Mouse (Mus musculus) megakaryocyte, embryonic 14.5 days (primary cell): ENCODE measurements at regions not wholly inside any gene's neighbourhood (a gene's known extent, or its start where the extent isn't known, plus 50 kb on each side); places are given as distances from the start of the nearest gene placed in this dataset.

Experiments used
- H3K27me3 ChIP-seq: replicated peaks from 2 replicates; pipeline ENCODE3; 2012; ENCODE audit warnings: inconsistent platforms
- H3K36me3 ChIP-seq: replicated peaks from 2 replicates; pipeline ENCODE3; 2012; ENCODE audit warnings: low read length, inconsistent platforms, mixed read lengths
- H3K4me1 ChIP-seq: 2 replicates; pipeline ENCODE4 v1.6.1; 2012; ENCODE audit warnings: inconsistent platforms
- H3K4me3 ChIP-seq: replicated peaks from 2 replicates; pipeline ENCODE3; 2012; ENCODE audit warnings: moderate library complexity, mild to moderate bottlenecking, inconsistent platforms
- H3K9me3 ChIP-seq: 2 replicates; pipeline ENCODE4 v1.6.1; 2012; ENCODE audit warnings: inconsistent platforms
- FLI1 ChIP-seq: IDR thresholded peaks from 2 replicates; pipeline ENCODE4 v1.6.1; 2012; ENCODE audit warnings: low read length, inconsistent platforms, mixed read lengths
- GATA1 ChIP-seq: IDR thresholded peaks from 3 replicates; pipeline ENCODE4 v1.6.1; 2012; ENCODE audit warnings: mixed read lengths, low read length, inconsistent platforms, borderline replicate concordance

DNA sequence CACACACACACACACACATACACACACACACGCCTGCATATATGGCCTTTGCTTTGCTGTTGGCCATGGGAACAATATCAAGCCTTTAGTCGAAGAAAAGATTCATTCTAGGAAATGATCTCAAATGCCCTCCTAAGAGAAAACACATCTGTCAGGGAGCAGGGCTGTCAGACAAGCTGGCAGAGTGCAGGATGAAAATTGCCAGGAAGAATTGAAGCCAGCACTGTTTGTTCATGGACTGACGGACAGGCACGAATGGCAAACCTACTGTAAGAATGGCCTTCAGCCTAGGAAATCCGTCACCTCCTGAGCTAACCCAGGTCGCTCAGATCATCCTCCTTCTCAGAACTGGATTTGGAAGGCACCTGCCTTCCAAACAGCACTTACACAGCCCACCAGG, 322.0 kb downstream of the Rps15a start:
- Histone ChIP-seq H3K4me3 (no peak overlapping the region), H3K9me3 (peaks cover 2% of the 10 kb centered on the region; the same call in 1 of the 2 replicates), H3K4me1 (peaks cover 6% of the 10 kb centered on the region), H3K36me3 (no peaks in the 10 kb centered on the region), H3K27me3 (no peaks in the 10 kb centered on the region)
- TF ChIP-seq GATA1 (no peak), FLI1 (no peak)

DNA sequence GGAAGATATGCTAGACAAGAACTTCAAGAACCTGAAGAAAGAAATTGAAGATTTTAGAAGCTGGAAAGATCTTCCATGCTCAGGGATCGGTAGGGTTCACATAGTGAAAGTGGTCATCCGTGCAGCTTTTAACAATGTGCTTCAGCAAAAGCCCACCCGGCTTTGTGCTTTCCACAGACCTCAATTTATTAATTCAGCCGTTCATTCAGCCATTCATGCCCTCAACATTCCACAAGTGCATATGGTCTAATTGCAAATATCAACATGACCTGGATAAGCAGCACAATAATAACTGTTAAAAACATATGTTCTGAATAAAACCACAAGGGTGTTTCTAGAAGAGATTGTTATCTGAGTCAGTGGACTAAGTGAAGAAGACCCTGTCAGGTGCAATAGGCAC, 323.5 kb downstream of the Rps15a start:
- H3K9me3 ChIP-seq = peaks cover 2% of the 10 kb centered on the region; the same call in 1 of the 2 replicates
- TF ChIP-seq FLI1 (no peak), GATA1 (no peak)
- H3K4me1 ChIP-seq = peaks cover 6% of the 10 kb centered on the region
- no peak overlapping the region for H3K4me3 ChIP-seq
- no peaks in the 10 kb centered on the region for H3K36me3 ChIP-seq
- H3K27me3 ChIP-seq = no peaks in the 10 kb centered on the region

DNA sequence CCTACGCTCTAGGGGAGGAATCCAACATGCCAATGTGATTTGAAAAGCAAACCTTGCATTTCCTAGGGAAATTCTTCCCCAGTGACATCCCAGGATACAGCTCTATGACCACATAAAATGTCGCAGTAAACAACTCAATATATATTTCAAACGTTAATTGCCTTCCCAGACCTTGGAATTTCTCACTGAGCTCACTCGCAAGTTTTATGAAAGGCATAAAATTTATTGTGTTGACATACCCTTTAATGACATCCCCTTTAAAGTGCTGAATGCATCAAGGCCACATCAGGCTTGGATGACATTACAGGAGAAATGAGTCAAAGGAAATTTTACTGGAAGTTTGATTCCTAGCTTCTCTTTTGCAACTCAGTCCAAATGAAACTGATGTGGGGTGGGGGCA, 337.0 kb downstream of the Rps15a start:
- no peaks in the 10 kb centered on the region for H3K4me1 ChIP-seq
- H3K27me3 ChIP-seq = no peaks in the 10 kb centered on the region
- TF ChIP-seq FLI1 (no peak), GATA1 (no peak)
- no peaks in the 10 kb centered on the region for H3K36me3 ChIP-seq
- no peak overlapping the region for H3K4me3 ChIP-seq
- H3K9me3 ChIP-seq = 0 out of 2 replicates have a peak, but pooled peaks cover 5% of the 10 kb centered on the region

DNA sequence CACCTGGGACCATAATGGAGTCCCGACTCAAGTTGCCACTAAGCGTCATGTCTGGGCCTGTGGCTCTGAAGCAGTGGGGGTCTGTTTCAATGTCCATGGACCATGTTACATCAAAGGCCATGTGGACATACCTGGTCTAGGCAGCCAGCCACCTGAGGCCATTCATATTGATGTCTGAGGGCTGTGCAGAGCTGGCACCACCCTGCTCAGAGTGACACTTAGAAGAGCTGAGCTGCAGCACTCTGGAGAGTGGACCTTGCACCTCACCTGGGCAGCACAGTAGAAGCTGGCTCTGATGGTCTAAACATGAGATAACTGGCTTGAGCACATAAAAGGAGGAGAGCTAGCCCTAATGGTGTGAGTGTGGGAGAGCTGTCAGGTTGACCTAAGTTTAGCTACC, 338.1 kb downstream of the Rps15a start:
- Histone ChIP-seq H3K27me3 (no peaks in the 10 kb centered on the region), H3K4me1 (no peaks in the 10 kb centered on the region), H3K9me3 (0 out of 2 replicates have a peak, but pooled peaks cover 6% of the 10 kb centered on the region), H3K36me3 (no peaks in the 10 kb centered on the region), H3K4me3 (no peak overlapping the region)
- TF ChIP-seq GATA1 = no peak
- TF ChIP-seq FLI1 = no peak

DNA sequence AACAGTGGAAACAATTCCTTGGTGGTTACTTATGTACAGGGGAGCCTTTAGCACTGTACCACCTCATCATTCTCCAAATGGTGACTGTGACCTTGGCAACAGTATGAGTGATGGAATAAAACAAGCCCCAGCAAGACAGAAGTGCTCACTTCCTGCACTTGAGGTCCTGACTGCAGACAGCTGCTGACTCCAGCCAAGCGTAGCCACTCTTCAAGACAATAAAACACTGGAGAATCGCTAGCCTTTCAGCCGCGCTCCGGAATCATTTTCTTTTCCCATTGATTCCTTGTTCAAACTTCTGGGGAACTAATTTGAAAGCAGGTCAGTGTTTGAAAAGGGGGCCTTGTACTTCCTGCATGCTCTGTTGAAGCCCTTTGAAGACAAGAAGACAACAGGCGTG, 344.2 kb downstream of the Rps15a start:
- Histone ChIP-seq H3K9me3 (peaks cover 9% of the 10 kb centered on the region), H3K36me3 (no peaks in the 10 kb centered on the region), H3K27me3 (no peaks in the 10 kb centered on the region), H3K4me1 (no peaks in the 10 kb centered on the region), H3K4me3 (no peak overlapping the region)
- TF ChIP-seq FLI1 = no peak
- TF ChIP-seq GATA1 = no peak

DNA sequence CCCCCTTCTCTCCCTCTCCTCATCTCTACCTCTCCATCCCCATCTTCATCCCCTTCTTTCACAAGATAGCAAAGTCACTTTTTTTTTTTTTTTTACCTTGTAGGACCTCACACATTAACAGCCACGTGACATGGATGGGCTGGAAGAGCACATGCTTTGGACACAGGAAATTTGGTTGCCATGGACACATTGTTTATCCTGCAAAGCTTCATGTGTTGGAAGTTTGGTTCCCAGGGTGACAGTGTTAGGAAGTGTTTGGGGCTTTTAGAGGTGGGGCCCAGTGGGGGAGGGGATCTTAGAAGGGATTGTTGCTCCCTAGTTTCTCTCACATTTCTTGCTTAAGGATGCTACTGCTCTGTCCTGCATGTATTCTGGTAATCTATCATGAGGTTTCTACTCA, 356.5 kb downstream of the Rps15a start:
- Histone ChIP-seq H3K4me1 (no peaks in the 10 kb centered on the region), H3K27me3 (no peaks in the 10 kb centered on the region), H3K36me3 (no peaks in the 10 kb centered on the region), H3K9me3 (no peaks in the 10 kb centered on the region), H3K4me3 (no peak overlapping the region)
- TF ChIP-seq FLI1 = no peak
- no peak for TF ChIP-seq GATA1

DNA sequence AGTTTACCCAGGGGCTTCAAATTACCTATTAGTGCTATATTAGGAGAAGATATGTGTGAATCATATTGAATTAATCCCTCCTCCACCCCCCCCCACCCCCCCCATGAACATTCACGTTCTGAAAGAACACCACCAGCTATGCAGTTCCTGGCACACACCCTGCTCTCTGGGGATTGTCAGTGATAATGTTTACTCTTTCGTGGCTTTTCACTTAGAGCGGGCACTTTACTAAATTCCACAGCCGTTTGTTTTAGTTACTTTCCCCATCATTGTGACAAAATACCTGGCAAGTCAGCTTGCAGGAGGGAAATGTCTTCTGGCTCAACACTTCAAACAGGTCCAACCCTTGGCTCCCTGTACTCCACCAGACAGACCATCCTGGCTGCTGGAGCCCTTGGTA, 359.0 kb downstream of the Rps15a start:
- no peak for TF ChIP-seq FLI1
- no peak for TF ChIP-seq GATA1

DNA sequence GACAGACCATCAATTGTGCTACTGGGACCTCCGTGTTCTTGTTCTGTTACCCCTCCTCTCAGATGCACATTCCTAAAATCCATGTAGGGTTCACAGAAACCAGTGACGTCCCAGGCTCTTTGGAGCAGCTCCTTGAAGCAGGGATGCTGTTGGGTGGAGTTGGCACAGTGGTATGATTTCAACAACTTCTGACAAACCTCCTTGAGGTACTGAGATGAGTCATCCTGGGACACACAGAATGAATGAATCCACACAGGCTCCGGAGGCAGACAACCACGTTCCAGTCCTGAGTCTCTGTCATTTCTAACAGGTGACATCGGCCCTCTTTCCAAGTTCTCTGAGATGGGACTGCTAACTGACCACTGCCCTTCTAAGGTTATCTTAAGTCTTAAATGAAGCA, 360.2 kb downstream of the Rps15a start:
- no peaks in the 10 kb centered on the region for H3K36me3 ChIP-seq
- TF ChIP-seq GATA1 (no peak), FLI1 (no peak)
- H3K27me3 ChIP-seq = no peaks in the 10 kb centered on the region
- H3K4me1 ChIP-seq = peaks cover 7% of the 10 kb centered on the region
- no peaks in the 10 kb centered on the region for H3K9me3 ChIP-seq
- H3K4me3 ChIP-seq = no peak overlapping the region

More for the DNA sequence above, 359.0 kb downstream of the Rps15a start:
- Histone ChIP-seq H3K9me3 (no peaks in the 10 kb centered on the region), H3K36me3 (no peaks in the 10 kb centered on the region), H3K4me3 (no peak overlapping the region), H3K4me1 (peaks cover 7% of the 10 kb centered on the region), H3K27me3 (no peaks in the 10 kb centered on the region)

DNA sequence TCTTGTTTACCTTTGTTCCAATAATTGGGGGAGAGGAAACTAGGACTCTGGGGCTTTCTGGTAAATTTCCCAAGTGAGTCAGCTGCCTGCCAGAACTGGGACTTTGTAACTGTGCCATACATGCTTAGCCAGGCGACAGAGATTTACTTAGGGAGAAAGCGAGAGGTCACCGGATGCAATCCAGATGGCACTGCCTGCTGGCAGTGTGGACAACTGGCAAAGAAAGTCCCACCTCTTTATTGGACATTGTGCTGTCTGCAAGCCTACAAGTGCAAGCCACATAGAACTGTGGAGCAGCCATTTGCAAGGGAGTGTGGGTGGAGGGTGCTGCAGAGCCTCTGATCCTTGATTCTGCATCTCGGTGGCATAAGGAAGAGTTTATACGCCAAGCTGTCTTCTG, 362.7 kb downstream of the Rps15a start:
- no peaks in the 10 kb centered on the region for H3K27me3 ChIP-seq

DNA sequence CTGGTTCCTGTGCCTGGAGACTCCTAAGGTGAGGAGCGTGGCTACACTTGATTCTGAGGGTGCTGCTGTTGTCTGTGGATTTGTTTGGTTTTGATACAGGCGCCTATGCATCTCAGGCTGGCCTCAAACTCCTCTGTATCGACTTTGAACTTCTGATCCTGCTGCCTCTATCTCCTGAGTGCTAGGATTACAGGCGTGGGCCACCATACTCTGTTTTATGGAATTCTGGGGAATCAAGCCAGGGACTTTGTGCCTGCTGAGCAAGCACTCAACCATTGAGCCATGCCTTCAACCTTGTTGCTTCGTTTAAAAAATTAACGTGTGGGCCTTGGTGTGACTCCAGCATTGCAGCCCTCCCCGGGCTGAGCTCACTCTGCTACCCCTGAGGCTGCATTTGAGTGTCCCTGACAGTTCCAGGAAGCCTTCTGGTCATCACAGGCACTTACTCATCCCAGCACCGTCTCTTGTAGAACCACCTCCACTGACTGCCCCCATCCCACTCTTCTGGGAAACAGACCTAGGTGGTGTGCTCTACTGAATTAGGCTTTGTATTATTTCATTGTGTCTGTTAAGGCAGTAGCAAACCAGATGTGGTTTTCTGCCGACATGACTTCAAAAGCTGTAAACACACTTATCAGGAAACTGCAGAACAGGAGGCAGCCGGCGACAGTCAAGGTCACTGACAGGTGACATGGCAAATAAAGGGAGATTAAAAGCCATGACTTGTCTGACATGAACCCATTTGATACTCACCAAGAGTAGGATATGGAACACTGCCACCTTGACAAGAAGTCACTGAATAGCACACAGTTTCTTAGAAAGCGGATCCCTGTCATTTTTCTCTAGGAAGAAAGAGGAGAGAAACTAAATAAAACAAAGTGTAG, 363.4 kb downstream of the Rps15a start:
- H3K27me3 ChIP-seq = no peaks in the 10 kb centered on the region
- TF ChIP-seq FLI1 (no peak), GATA1 (no peak)
- H3K4me3 ChIP-seq = no peak overlapping the region
- no peaks in the 10 kb centered on the region for H3K9me3 ChIP-seq
- H3K4me1 ChIP-seq = peaks cover 7% of the 10 kb centered on the region
- no peaks in the 10 kb centered on the region for H3K36me3 ChIP-seq

More for the DNA sequence above, 362.7 kb downstream of the Rps15a start:
- Histone ChIP-seq H3K4me1 (peaks cover 7% of the 10 kb centered on the region), H3K4me3 (no peak overlapping the region), H3K36me3 (no peaks in the 10 kb centered on the region), H3K9me3 (no peaks in the 10 kb centered on the region)
- TF ChIP-seq GATA1 = no peak
- TF ChIP-seq FLI1 = no peak

DNA sequence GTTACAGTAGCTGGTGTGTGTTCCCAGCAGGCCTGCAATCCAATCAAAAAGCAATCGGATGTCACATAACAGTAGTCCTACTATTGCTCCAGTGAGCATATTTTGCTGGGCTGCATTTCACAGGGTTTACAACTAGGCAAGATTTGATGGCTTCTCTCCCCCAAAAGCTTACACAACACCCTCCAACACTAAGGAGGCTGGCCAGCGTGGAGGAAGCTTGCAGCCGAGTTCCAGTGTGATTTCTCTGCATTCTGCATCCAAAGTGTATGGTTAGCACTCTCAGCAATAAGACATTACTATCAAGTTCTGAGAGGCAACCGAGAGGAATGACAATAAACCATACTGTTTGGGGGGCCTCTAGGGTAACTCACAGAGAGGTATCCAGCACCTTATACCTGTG, 367.2 kb downstream of the Xylt1 start:
- no peak for TF ChIP-seq GATA1
- TF ChIP-seq FLI1 = no peak
- H3K4me3 ChIP-seq = no peak overlapping the region
- H3K27me3 ChIP-seq = no peaks in the 10 kb centered on the region
- peaks cover 10% of the 10 kb centered on the region for H3K9me3 ChIP-seq
- no peaks in the 10 kb centered on the region for H3K36me3 ChIP-seq
- H3K4me1 ChIP-seq = peaks cover 7% of the 10 kb centered on the region
